Mouse (Mus musculus) bone marrow macrophage, adult 2 months (primary cell): Measurements from ENCODE around the gene Aspn.

Experiments
- CTCF ChIP-seq: IDR thresholded peaks from 2 replicates; pipeline ENCODE4 v1.5.1; 2012; ENCODE audit warnings: low read depth, mild to moderate bottlenecking, low read length, moderate library complexity
- POLR2A ChIP-seq: IDR thresholded peaks from 2 replicates; pipeline ENCODE4 v1.6.1; 2012; ENCODE audit warnings: mild to moderate bottlenecking, low read depth, low read length, borderline replicate concordance

GRCm38 (mm10) chr13:49560886-49561285, 16.6 kb downstream of the Aspn start:
- TF ChIP-seq CTCF, result no peak
- TF ChIP-seq POLR2A, result no peak
